Mouse (Mus musculus) MEL (cell line): Measurements from ENCODE around the gene BC005537. TPM values are rescaled to one million over a fixed set of nuclear protein-coding genes. Genes with fewer than 3 reads are reported as not detected.

ENCODE experiments used
- DNase-seq: peaks from one replicate; pipeline ENCODE4 v3.0.0; 2011; ENCODE audit warnings: low read depth, low spot score
- H3K27ac ChIP-seq: 2 replicates; pipeline ENCODE4 v1.5.1; 2012; ENCODE audit warnings: low read depth, mild to moderate bottlenecking, control low read depth, low read length, moderate library complexity; ENCODE audit not compliant: control insufficient read depth
- H3K27me3 ChIP-seq, 2 experiments: fragments of 150-350 bp in 1 of 2; sonication (generic) in 1 of 2; 2 replicates each; pipeline ENCODE4 v1.6.1; 2012; ENCODE audit warnings: low read length in 2 of 2, mild to moderate bottlenecking in 2 of 2, improper control_type of control experiment in 1 of 2, moderate library complexity in 1 of 2; ENCODE audit not compliant: insufficient read depth in 2 of 2, control insufficient read depth in 1 of 2
- H3K36me3 ChIP-seq, 2 experiments: 2 replicates each; pipeline ENCODE4 v1.6.1; 2012 to 2014; ENCODE audit warnings: low read length in 2 of 2, improper control_type of control experiment in 1 of 2, inconsistent platforms in 1 of 2, mild to moderate bottlenecking in 1 of 2; ENCODE audit not compliant: insufficient read depth in 2 of 2, control insufficient read depth in 1 of 2
- H3K4me1 ChIP-seq, 2 experiments: fragments of 150-350 bp in 1 of 2; sonication (generic) in 1 of 2; 2 replicates each; pipeline ENCODE4 v1.6.1; 2012; ENCODE audit warnings: low read length in 2 of 2, improper control_type of control experiment in 1 of 2, mild to moderate bottlenecking in 1 of 2; ENCODE audit not compliant: insufficient read depth in 2 of 2, control insufficient read depth in 1 of 2
- H3K4me3 ChIP-seq, 2 experiments: fragments of 150-350 bp in 1 of 2; sonication (generic) in 1 of 2; 2 replicates each; pipeline ENCODE4 v1.5.1; 2012; ENCODE audit warnings: low read depth in 2 of 2, low read length in 2 of 2, mild to moderate bottlenecking in 2 of 2, moderate library complexity in 2 of 2, control low read depth in 1 of 2, improper control_type of control experiment in 1 of 2; ENCODE audit not compliant: control insufficient read depth in 1 of 2, insufficient read depth in 1 of 2
- H3K79me2 ChIP-seq: 2 replicates; pipeline ENCODE4 v1.6.1; 2012; ENCODE audit warnings: mild to moderate bottlenecking, low read length, moderate library complexity; ENCODE audit not compliant: control insufficient read depth, poor library complexity, insufficient read depth
- H3K9ac ChIP-seq: 2 replicates; pipeline ENCODE4 v1.6.1; 2012; ENCODE audit warnings: low read depth, mild to moderate bottlenecking, control low read depth, low read length, moderate library complexity; ENCODE audit not compliant: control insufficient read depth, poor library complexity, severe bottlenecking
- H3K9me3 ChIP-seq: fragments of 150-350 bp; sonication (generic); replicated peaks from 2 replicates; pipeline ENCODE4 v1.6.1; 2012; ENCODE audit warnings: mild to moderate bottlenecking, low read length, improper control_type of control experiment, moderate library complexity; ENCODE audit not compliant: insufficient read depth
- E2F4 ChIP-seq: IDR thresholded peaks from 2 replicates; pipeline ENCODE4 v1.6.1; 2011; ENCODE audit warnings: low read depth, low read length, improper control_type of control experiment, borderline replicate concordance
- EP300 ChIP-seq, 2 experiments: IDR thresholded peaks; 2 replicates each; pipeline ENCODE4 v1.6.1; 2011; ENCODE audit warnings: improper control_type of control experiment in 2 of 2, low read length in 2 of 2, low read depth in 1 of 2, mild to moderate bottlenecking in 1 of 2
- ETS1 ChIP-seq: IDR thresholded peaks from 2 replicates; pipeline ENCODE4 v1.6.1; 2012; ENCODE audit warnings: low read depth, mild to moderate bottlenecking, inconsistent platforms, low read length, improper control_type of control experiment, moderate library complexity
- HCFC1 ChIP-seq: IDR thresholded peaks from 2 replicates; pipeline ENCODE4 v1.6.1; 2012; ENCODE audit warnings: low read depth, mild to moderate bottlenecking, inconsistent platforms, low read length, improper control_type of control experiment, moderate library complexity
- KAT2A ChIP-seq: conservative IDR thresholded peaks from 2 replicates; pipeline ENCODE4 v1.6.1; 2012; ENCODE audit warnings: low read depth, low read length, improper control_type of control experiment, inconsistent platforms
- MAFK ChIP-seq: IDR thresholded peaks from 2 replicates; pipeline ENCODE4 v1.6.1; 2011; ENCODE audit warnings: low read depth, mild to moderate bottlenecking, low read length, improper control_type of control experiment, borderline replicate concordance
- MAX ChIP-seq: IDR thresholded peaks from 2 replicates; pipeline ENCODE4 v1.6.1; 2011; ENCODE audit warnings: low read length, improper control_type of control experiment
- MXI1 ChIP-seq: IDR thresholded peaks from 2 replicates; pipeline ENCODE4 v1.6.1; 2011; ENCODE audit warnings: mild to moderate bottlenecking, low read depth, low read length, improper control_type of control experiment
- MYB ChIP-seq: IDR thresholded peaks from 2 replicates; pipeline ENCODE4 v1.6.1; 2011; ENCODE audit warnings: mild to moderate bottlenecking, low read depth, low read length, improper control_type of control experiment
- MYC ChIP-seq: IDR thresholded peaks from 2 replicates; pipeline ENCODE4 v1.6.1; 2011; ENCODE audit warnings: low read depth, mild to moderate bottlenecking, low read length, improper control_type of control experiment, moderate library complexity
- NELFE ChIP-seq: IDR thresholded peaks from 2 replicates; pipeline ENCODE4 v1.6.1; 2011; ENCODE audit warnings: low read depth, low read length, improper control_type of control experiment
- POLR2AphosphoS5 ChIP-seq: IDR thresholded peaks from 2 replicates; pipeline ENCODE4 v1.6.1; 2012; ENCODE audit warnings: low read depth, borderline replicate concordance, mild to moderate bottlenecking, inconsistent platforms, low read length, moderate library complexity, mixed read lengths
- RCOR1 ChIP-seq: IDR thresholded peaks from 2 replicates; pipeline ENCODE4 v1.6.1; 2012; ENCODE audit warnings: low read depth, mild to moderate bottlenecking, inconsistent platforms, low read length, improper control_type of control experiment
- SIN3A ChIP-seq: IDR thresholded peaks from 2 replicates; pipeline ENCODE4 v1.6.1; 2012; ENCODE audit warnings: low read length, improper control_type of control experiment, inconsistent platforms
- TBP ChIP-seq: IDR thresholded peaks from 2 replicates; pipeline ENCODE4 v1.8.0; 2011; ENCODE audit warnings: low read depth, low read length, improper control_type of control experiment
- TCF12 ChIP-seq: IDR thresholded peaks from 2 replicates; pipeline ENCODE4 v1.6.1; 2014; ENCODE audit warnings: low read depth, mild to moderate bottlenecking, inconsistent platforms, low read length, improper control_type of control experiment, moderate library complexity
- USF2 ChIP-seq, 2 experiments: IDR thresholded peaks; 2 replicates each; pipeline ENCODE4 v1.6.1; 2011 to 2012; ENCODE audit warnings: improper control_type of control experiment in 2 of 2, low read length in 2 of 2, borderline replicate concordance in 1 of 2, inconsistent platforms in 1 of 2, low read depth in 1 of 2, mild to moderate bottlenecking in 1 of 2; ENCODE audit not compliant: insufficient read depth in 1 of 2
- ZMIZ1 ChIP-seq: IDR thresholded peaks from 2 replicates; pipeline ENCODE4 v1.6.1; 2012; ENCODE audit warnings: low read depth, mild to moderate bottlenecking, inconsistent platforms, low read length, improper control_type of control experiment, moderate library complexity
- polyA plus RNA-seq, 2 experiments: library from polyadenylated mRNA; stranded (reverse) in 1 of 2; unstranded in 1 of 2; fragments of >175 nt in 1 of 2; fragments of >200 nt in 1 of 2; gene quantifications; 2 replicates each; pipeline versions ENCODE4 v1.2.1 to v1.2.4; 2012; ENCODE audit warnings: low replicate concordance in 2 of 2, low read depth in 1 of 2; ENCODE audit not compliant: insufficient read length in 2 of 2, insufficient read depth in 1 of 2, missing spikeins in 1 of 2
- total RNA-seq: library from RNA; depleted of rRNA; stranded (reverse); fragments of 300-350 nt; gene quantifications from 2 replicates; pipeline ENCODE4 v1.2.3, GENCODE M21; 2012

The BC005537 gene
- total and polyA plus RNA-seq, 3 experiments = 32.7 to 62.6 (median 48.8) TPM

GRCm38 (mm10) chr13:24799378-24799777, 2.1 kb upstream of the BC005537 start:
- Histone ChIP-seq H3K9ac (peak overlapping the region; percentile 84), H3K79me2 (peaks cover 32% of the 10 kb centered on the region), H3K27ac (peak overlapping the region; percentile 36), H3K36me3 (peaks cover under 1 to 11% of the 10 kb centered on the region in 2 experiments; a peak in 2 of 4 replicates)
- no peak for DNase-seq
- no peak for TF ChIP-seq MYB
- TF ChIP-seq EP300 (IDR thresholded peaks at IDR 0.05; ENCODE audit: low read depth in 1 of 2, low read length in 2 of 2) = no peak
- TF ChIP-seq MXI1 = no peak
- TF ChIP-seq, all 39 proteins: peak for 0
- Histone ChIP-seq H3K4me1 (peaks cover 3% of the 10 kb centered on the region in 2 experiments), H3K4me3 (peak overlapping the region; percentile 87 to 94), H3K9me3 (no peaks in the 10 kb centered on the region), H3K27me3 (no peaks in the 10 kb centered on the region; a peak in 1 of 4 replicates)

GRCm38 (mm10) chr13:24799925-24800673, 1.4 kb upstream of the BC005537 start:
- H3K9me3 ChIP-seq = no peaks in the 10 kb centered on the region
- peaks cover 36% of the 10 kb centered on the region for H3K79me2 ChIP-seq
- peak overlapping the region; percentile 84 for H3K9ac ChIP-seq
- H3K4me3 ChIP-seq = peak overlapping the region; percentile 87 to 94
- peak overlapping the region; percentile 90 for H3K27ac ChIP-seq
- peak; percentile 68 for DNase-seq
- TF ChIP-seq POLR2AphosphoS5 (no peak), MAX (0 out of 2 replicates have a peak, but pooled peaks have one; percentile 22), MAFK (no peak), KAT2A (no peak; the same call in 1 of the 2 replicates), NELFE (peak; percentile 25), SIN3A (peak; percentile 1; the same call in 1 of the 2 replicates), TBP (peak; percentile 25; the same call in 1 of the 2 replicates), EP300 (IDR thresholded peaks at IDR 0.05; ENCODE audit: low read depth in 1 of 2, low read length in 2 of 2) (peak in 1 of 2 experiments; percentile 33; a peak in 1 of 4 replicates), MYC (0 out of 2 replicates have a peak, but pooled peaks have one; percentile 24), TCF12 (no peak), ZMIZ1 (peak; percentile 59; the same call in 1 of the 2 replicates), E2F4 (no peak), HCFC1 (no peak), USF2 (IDR thresholded peaks at IDR 0.05; ENCODE audit: borderline replicate concordance in 1 of 2, insufficient read depth in 1 of 2, low read depth in 1 of 2, low read length in 2 of 2) (no peak), MXI1 (peak; percentile 45), ETS1 (0 out of 2 replicates have a peak, but pooled peaks have one; percentile 16), RCOR1 (peak; percentile 44)
- TF ChIP-seq, all 39 proteins: peak for 10
- peaks cover 6 to 7% of the 10 kb centered on the region in 2 experiments for H3K4me1 ChIP-seq
- H3K27me3 ChIP-seq = no peaks in the 10 kb centered on the region
- peaks cover 6 to 15% of the 10 kb centered on the region in 2 experiments for H3K36me3 ChIP-seq
